Mouse (Mus musculus) olfactory bulb, adult 2 months (tissue): ENCODE data around the gene Sds. TPM values are rescaled to one million over a fixed set of nuclear protein-coding genes. Genes with fewer than 3 reads are reported as not detected.

ENCODE experiments used
- H3K27ac ChIP-seq: fragments of 200-500 bp; 2 replicates; pipeline ENCODE4 v1.5.1; 2012; ENCODE audit warnings: low read depth, low read length; ENCODE audit not compliant: insufficient read depth
- H3K4me1 ChIP-seq: fragments of 200-500 bp; 2 replicates; pipeline ENCODE4 v1.6.1; 2012; ENCODE audit warnings: low read length; ENCODE audit not compliant: control insufficient read depth, insufficient read depth
- H3K4me3 ChIP-seq: fragments of 200-500 bp; 2 replicates; pipeline ENCODE4 v1.5.1; 2012; ENCODE audit warnings: mild to moderate bottlenecking, low read depth, low read length, moderate library complexity; ENCODE audit not compliant: insufficient read depth
- CTCF ChIP-seq: fragments of 200-500 bp; IDR thresholded peaks from 2 replicates; pipeline ENCODE4 v1.5.1; 2012; ENCODE audit warnings: low read depth, mild to moderate bottlenecking, low read length, moderate library complexity; ENCODE audit not compliant: insufficient read depth
- POLR2A ChIP-seq: fragments of 200-500 bp; IDR thresholded peaks from 2 replicates; pipeline ENCODE4 v1.6.1; 2012; ENCODE audit warnings: mild to moderate bottlenecking, low read depth, low read length, moderate library complexity; ENCODE audit not compliant: insufficient read depth
- WGBS: fragments of 180-500 bp; shearing (Covaris S2); methylation state at CpG from one replicate; pipeline ENCODE4 v1.1.7; 2018; 5-methylcytosine and 5-hydroxymethylcytosine counted together
- polyA plus RNA-seq: library from polyadenylated mRNA; stranded (reverse); fragments of >200 nt; gene quantifications from 2 replicates; pipeline ENCODE4 v1.2.4, GENCODE M21; 2012; ENCODE audit warnings: low replicate concordance; ENCODE audit not compliant: missing spikeins, insufficient read depth, insufficient read length

Sds gene
- polyA plus RNA-seq, 1 experiment = not detected

DNA sequence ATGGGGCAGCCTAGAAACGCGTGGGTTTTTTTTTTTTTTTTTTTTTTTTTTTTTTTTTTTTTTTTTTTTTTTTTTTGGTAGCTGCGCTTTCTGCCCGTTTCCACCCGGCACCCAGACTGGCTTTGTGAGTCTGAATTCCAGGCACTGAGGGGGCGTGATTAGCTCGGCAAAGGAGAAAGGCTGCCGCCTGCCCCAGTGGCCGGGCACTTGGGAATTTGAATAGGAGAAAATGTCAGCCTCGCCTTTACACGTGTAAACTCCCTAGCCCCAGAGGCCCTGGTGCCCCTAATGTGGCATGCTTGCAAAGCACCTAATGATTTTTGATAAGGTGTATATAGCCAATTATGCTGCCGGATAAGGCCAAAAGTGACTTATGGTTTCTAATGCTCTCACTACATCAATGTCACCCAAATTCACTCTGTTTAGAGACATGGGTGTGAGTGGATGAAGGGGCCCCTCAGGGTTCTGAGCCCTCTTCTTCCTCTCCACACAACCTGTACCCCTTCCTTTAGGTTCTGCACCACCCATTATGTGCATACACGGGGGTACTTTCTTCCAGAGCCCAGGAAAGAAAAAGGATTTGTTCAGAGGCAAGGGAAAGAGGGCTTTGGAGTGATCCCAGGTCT, 43.1 kb upstream of the Sds start:
- Histone ChIP-seq H3K4me3 (no peak overlapping the region), H3K27ac (no peak overlapping the region), H3K4me1 (0 out of 2 replicates have a peak, but pooled peaks cover 4% of the 10 kb centered on the region)
- TF ChIP-seq CTCF = no peak
- TF ChIP-seq POLR2A = no peak
- WGBS = 2% methylated on average over 13 of the region's 13 CpGs

DNA sequence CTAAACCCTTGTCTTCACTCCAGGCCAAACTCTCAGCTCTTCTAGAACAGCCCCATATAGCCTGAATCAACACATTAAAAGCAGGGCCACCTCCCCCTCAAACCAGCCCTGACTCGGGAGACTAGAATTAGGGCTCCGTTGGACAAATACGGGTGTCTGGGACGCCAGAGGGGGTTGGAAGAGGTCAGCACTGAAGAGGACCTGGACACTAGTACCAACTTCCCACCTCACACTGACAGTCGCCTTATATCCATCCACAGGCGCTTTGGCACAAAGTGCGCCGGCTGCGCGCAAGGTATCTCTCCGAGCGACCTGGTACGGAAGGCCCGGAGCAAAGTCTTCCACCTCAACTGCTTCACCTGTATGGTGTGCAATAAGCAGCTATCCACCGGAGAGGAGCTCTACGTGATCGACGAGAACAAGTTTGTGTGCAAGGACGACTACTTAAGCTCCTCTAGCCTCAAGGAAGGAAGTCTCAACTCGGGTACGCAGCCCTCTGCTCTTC, 42.0 kb upstream of the Sds start:
- 8% methylated on average over 21 of the region's 21 CpGs for WGBS
- H3K4me3 ChIP-seq = no peak overlapping the region
- H3K27ac ChIP-seq = no peak overlapping the region
- no peak for TF ChIP-seq POLR2A
- H3K4me1 ChIP-seq = 0 out of 2 replicates have a peak, but pooled peaks cover 4% of the 10 kb centered on the region

DNA sequence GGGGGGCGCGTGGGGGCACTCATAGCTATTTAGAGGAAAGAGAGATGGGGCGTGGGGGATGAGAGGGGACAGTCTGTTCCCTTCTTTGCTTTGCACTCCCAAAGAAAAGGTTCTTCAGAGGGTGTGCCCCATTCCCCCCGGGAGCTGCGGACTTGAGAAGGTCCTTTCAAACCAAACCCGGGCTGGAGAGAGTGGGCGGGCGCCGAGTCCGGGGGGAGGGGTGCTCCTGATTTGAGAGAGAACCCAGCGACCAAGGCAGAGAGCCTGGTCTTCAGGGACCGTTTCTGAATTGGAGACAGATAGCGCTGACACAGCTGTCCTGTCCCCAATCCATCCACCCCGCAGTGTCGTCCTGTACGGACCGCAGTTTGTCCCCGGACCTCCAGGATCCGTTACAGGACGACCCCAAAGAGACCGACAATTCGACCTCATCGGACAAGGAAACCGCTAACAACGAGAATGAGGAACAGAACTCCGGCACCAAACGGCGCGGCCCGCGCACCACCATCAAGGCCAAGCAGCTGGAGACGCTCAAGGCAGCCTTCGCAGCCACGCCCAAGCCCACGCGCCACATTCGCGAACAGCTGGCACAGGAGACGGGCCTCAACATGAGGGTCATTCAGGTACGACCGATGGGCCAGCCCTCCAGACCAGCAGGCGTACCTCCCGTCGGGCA, 41.2 kb upstream of the Sds start:
- TF ChIP-seq POLR2A (no peak), CTCF (no peak)
- Histone ChIP-seq H3K27ac (no peak overlapping the region), H3K4me1 (peaks cover 9% of the 10 kb centered on the region; the same call in 1 of the 2 replicates), H3K4me3 (no peak overlapping the region)
- 2% methylated on average over 44 of the region's 44 CpGs for WGBS

DNA sequence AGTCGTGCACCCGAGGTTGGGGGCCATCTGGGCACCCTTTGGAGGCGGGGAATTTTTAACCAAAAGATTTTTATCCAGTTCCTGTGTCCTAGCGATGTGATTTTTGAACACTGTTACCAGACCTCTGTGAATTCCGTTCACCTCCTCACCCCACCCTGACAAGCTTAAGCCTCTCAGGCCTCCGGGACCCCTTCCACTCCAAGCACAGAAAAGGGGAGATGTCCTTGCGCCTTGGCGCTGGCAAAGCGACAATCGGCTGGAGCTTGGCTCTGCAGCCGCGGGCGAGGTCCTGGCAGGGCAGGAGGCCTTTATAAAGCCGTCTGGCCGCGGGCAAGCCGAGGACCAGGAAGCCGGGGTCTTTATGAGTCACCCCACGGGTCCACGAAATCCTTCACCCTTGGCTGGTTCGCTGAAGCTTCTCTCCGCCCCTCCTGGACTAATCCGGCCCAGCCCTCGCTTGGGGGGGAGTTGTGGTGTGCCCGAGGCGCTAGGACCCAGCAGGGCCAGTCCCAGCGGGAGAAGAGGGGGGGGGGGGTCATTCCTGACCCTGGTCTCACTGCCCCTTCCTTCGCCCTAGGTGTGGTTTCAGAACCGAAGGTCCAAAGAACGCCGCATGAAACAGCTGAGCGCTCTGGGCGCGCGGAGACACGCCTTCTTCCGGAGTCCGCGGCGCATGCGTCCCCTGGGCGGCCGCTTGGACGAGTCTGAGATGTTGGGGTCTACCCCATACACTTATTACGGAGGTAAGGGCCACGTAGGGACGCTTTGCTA, 40.4 kb upstream of the Sds start:
- TF ChIP-seq CTCF = no peak
- TF ChIP-seq POLR2A = no peak
- Histone ChIP-seq H3K4me3 (no peak overlapping the region), H3K27ac (no peak overlapping the region), H3K4me1 (peaks cover 11% of the 10 kb centered on the region; the same call in 1 of the 2 replicates)
- WGBS = 1% methylated on average over 47 of the region's 47 CpGs

DNA sequence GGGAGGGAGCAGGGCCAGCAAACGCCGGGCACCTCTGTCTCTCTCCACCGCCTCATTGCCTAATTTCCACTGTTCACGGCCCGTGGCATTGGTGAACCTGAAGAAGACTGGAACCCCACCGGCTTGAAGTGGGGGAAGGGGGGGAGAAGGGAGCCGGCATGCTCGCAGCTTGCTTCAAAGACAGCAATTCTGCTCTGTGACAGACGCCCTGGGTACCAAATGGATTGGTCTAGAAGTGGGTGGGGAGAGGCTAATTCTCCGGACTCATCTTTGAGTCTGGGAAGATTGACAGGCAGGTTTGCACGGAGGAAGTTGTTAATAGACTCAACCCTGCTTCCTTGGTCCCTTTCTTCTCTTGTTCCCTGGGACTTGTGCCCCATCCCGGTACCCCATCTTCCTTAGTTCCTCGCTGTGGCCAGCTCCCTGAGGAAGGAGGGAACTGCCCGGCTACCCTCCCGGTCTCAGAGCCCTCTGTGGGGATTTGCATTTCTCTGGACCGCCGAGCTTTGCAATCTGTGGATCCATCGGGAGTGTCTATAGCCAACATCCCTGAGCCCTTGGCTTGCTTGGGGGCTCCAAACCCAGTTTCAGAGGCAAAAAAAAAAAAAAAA, 39.3 kb upstream of the Sds start:
- no peak overlapping the region for H3K4me3 ChIP-seq
- TF ChIP-seq CTCF = no peak
- TF ChIP-seq POLR2A = no peak
- no peak overlapping the region for H3K27ac ChIP-seq
- peaks cover 8% of the 10 kb centered on the region; the same call in 1 of the 2 replicates for H3K4me1 ChIP-seq
- under 1% methylated on average over 18 of the region's 18 CpGs for WGBS

DNA sequence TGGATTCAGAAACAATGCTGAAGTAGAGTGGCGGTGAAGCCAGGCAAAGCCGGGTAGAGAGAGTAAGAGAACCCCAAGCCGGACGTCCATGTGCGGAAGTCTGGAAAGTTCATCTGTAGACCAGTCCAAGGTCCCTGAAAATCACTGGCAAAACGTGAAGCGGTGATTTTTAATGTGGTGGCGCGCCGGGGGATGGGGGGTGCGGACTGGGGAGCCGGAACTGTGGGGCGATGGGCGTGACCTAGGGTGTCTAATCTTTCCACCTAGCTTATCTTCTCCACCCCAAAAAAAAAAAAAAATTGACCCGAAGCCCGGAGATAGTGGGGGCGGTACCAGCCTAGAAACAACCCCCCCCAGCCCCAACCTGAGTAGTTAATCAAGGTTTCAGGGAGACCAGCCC, 38.8 kb upstream of the Sds start:
- Histone ChIP-seq H3K27ac (no peak overlapping the region), H3K4me3 (no peak overlapping the region), H3K4me1 (peaks cover 7% of the 10 kb centered on the region; the same call in 1 of the 2 replicates)
- WGBS = 3% methylated on average over 17 of the region's 17 CpGs
- TF ChIP-seq POLR2A (no peak), CTCF (no peak)

DNA sequence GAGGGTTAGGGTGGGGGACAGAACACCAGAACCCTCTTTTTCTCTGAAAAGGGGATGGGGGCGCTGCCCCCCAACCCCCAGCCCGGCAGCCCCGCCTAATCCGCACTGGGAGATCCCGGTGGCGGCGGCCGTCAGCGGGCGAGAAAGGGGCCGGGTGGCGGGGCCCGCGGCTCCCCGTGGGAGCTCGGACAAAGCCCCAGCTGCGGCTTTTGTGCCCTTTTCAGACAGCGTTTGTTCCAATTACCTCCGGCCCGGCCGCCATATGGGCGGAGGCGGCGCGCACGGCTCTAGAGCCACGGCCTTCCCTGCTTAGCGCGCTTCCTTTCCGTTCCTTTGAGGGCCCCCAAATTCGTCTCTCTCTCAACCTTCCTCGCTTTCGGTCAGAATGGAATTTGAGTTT, 38.3 kb upstream of the Sds start:
- TF ChIP-seq CTCF = no peak
- no peak for TF ChIP-seq POLR2A
- no peak overlapping the region for H3K4me3 ChIP-seq
- WGBS = 2% methylated on average over 33 of the region's 33 CpGs

DNA sequence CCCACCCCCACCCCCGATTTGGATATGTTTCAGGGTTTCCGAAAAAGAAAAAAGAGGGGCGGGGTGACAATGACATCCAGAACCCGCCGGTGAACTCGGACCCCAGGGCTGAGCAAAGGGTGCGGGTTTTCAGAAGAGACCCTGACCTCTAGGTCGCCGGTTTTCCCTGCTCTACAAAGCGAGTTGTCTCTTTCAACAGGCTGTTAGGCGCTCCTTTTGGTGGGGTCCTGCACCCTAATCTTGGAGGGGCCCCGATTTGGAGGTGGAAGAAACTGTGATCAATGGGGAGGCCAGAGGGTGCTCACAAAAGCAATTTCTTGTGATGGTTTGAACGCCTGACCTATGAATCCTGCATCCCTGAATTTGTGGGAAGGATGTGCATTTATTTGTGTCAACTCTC, 37.9 kb upstream of the Sds start:
- H3K27ac ChIP-seq = no peak overlapping the region
- WGBS = 6% methylated on average over 13 of the region's 13 CpGs
- no peak overlapping the region for H3K4me3 ChIP-seq
- TF ChIP-seq CTCF = no peak
- no peak for TF ChIP-seq POLR2A
- H3K4me1 ChIP-seq = peaks cover 7% of the 10 kb centered on the region; the same call in 1 of the 2 replicates

More for the DNA sequence above, 38.3 kb upstream of the Sds start:
- H3K27ac ChIP-seq = no peak overlapping the region
- H3K4me1 ChIP-seq = peaks cover 7% of the 10 kb centered on the region; the same call in 1 of the 2 replicates
